Mouse (Mus musculus) spleen, adult 2 months (tissue): ENCODE data around the gene Afap1.

Experiments used
- CTCF ChIP-seq: fragments of 200-500 bp; IDR thresholded peaks from 2 replicates; pipeline ENCODE4 v1.5.1; 2011; ENCODE audit warnings: mild to moderate bottlenecking, inconsistent platforms; ENCODE audit not compliant: insufficient read depth, insufficient read length, insufficient replicate concordance; ENCODE audit errors: extremely low read depth
- POLR2A ChIP-seq: fragments of 200-500 bp; IDR thresholded peaks from 2 replicates; pipeline ENCODE4 v1.6.1; 2011; ENCODE audit warnings: low read depth, low read length, inconsistent platforms

DNA sequence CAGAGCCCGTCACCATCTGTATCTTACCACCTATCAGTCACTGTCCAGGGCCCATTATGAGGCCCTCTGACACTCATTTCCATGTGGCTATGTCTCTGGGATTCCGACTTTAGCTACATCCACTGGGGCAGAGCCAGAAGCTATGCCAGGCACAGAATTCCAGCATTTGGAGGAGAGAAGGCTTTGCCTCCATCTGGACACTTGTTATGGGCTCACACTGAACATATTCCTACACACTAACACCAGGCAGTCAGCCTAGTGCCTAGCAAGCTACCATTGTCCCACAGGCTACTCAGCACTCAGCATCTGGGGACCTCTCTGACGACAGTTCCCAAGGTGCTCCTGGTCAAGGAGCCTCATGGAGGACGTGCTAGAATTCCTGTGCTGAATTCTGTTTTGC lies 132.0 kb downstream of the Afap1 start:
- no peak for TF ChIP-seq CTCF
- no peak for TF ChIP-seq POLR2A
